Comparison of ENCODE assay signal across 15 mouse cellular contexts in the genomic region with DNA sequence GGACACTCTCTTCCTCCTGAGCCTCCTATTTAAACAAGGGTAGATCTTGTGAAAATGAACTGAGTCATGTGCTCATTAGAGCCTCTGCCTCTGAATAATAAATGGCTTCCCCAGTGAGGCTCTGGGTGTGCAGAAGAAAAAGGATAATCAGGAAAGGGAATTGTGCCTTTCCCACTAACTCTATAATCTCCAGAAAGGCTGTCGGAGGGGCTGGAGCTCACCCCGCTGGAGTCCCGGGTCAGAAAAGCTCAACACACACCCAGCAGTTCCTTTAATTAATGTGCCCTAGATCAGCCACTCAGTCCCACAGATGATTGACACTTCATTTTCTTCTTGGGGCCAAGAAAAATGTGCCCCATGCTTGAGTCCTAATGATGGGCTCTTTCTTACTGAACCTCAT.
"Had no signal": no experiment of that assay in that cellular context is flagged by ENCODE, and none has a peak within 500 bp of the region (broad histone marks: within the 10 kb centered on the region; RNA-seq: fewer than 3 reads in every experiment).

No protein-coding gene starts in this region.

- H3K4me2 ChIP-seq: intestine, embryonic 15.5 days; liver, embryonic 11.5 days; liver, embryonic 15.5 days; neural tube, embryonic 12.5 days; stomach, embryonic 15.5 days had no signal

- H3K4me1 ChIP-seq: intestine, embryonic 15.5 days; liver, embryonic 15.5 days; neural tube, embryonic 12.5 days had no signal

- H3K27ac ChIP-seq: intestine, embryonic 15.5 days; left cerebral cortex, adult 2 months; limb, embryonic 10.5 days; liver, embryonic 15.5 days; neural tube, embryonic 12.5 days; stomach, embryonic 15.5 days had no signal

- H3K9ac ChIP-seq: intestine, embryonic 15.5 days; liver, embryonic 15.5 days; neural tube, embryonic 12.5 days; stomach, embryonic 15.5 days had no signal

- H3K36me3 ChIP-seq: intestine, embryonic 15.5 days; limb, embryonic 10.5 days; liver, embryonic 15.5 days; neural tube, embryonic 12.5 days; stomach, embryonic 15.5 days had no signal

- H3K9me3 ChIP-seq: intestine, embryonic 15.5 days; limb, embryonic 10.5 days; liver, embryonic 15.5 days; neural tube, embryonic 12.5 days; stomach, embryonic 15.5 days had no signal

- ATAC-seq: intestine, embryonic 15.5 days; lung, postnatal 0 days had no signal

- DNase-seq: kidney, adult 18-20 months; kidney, postnatal 14 days; lung, adult 2 months; lung, postnatal 4 days; right cerebral cortex, postnatal 14 days; thymus, adult 2 months; thymus, postnatal 25 days had no signal

- H3K4me3 ChIP-seq: intestine, embryonic 15.5 days; left cerebral cortex, adult 2 months; limb, embryonic 10.5 days; liver, embryonic 15.5 days; neural tube, embryonic 12.5 days; stomach, embryonic 15.5 days had no signal

- H3K27me3 ChIP-seq: intestine, embryonic 15.5 days; liver, embryonic 15.5 days; neural tube, embryonic 12.5 days; stomach, embryonic 15.5 days had no signal
